Mouse (Mus musculus) cortical plate, adult 2 months (tissue): ENCODE data around the gene AW549877. TPM values are rescaled to one million over a fixed set of nuclear protein-coding genes. Genes with fewer than 3 reads are reported as not detected.

ENCODE experiments used
- H3K27ac ChIP-seq: fragments of 200-500 bp; 2 replicates; pipeline ENCODE4 v1.5.1; 2012; ENCODE audit warnings: low read length, control low read depth, inconsistent platforms; ENCODE audit not compliant: insufficient read depth
- H3K4me1 ChIP-seq: fragments of 200-500 bp; 2 replicates; pipeline ENCODE4 v1.6.1; 2011; ENCODE audit warnings: low read length; ENCODE audit not compliant: control insufficient read depth, insufficient read depth
- H3K4me3 ChIP-seq: fragments of 200-500 bp; 2 replicates; pipeline ENCODE4 v1.5.1; 2011; ENCODE audit warnings: mild to moderate bottlenecking, low read length, control low read depth; ENCODE audit not compliant: insufficient read depth
- CTCF ChIP-seq: fragments of 200-500 bp; IDR thresholded peaks from 2 replicates; pipeline ENCODE4 v1.5.1; 2011; ENCODE audit warnings: mild to moderate bottlenecking, control low read depth, low read length; ENCODE audit not compliant: insufficient read depth; ENCODE audit errors: extremely low read depth
- POLR2A ChIP-seq: fragments of 200-500 bp; IDR thresholded peaks from 2 replicates; pipeline ENCODE4 v1.6.1; 2011; ENCODE audit warnings: mild to moderate bottlenecking, low read length, control low read depth; ENCODE audit not compliant: insufficient read depth; ENCODE audit errors: extremely low read depth
- polyA plus RNA-seq: library from polyadenylated mRNA; depleted of rRNA; stranded (reverse); fragments of >200 nt; gene quantifications from 2 replicates; pipeline ENCODE4 v1.2.3, GENCODE M21; 2012; rRNA removed

The AW549877 gene
- polyA plus RNA-seq, 1 experiment = 37.8 TPM

GRCm38 (mm10) chr15:3962251-3962650, 33.3 kb downstream of the AW549877 start:
- Histone ChIP-seq H3K4me1 (no peaks in the 10 kb centered on the region), H3K4me3 (no peak overlapping the region), H3K27ac (no peak overlapping the region)
- no peak for TF ChIP-seq CTCF
- no peak for TF ChIP-seq POLR2A

- TF ChIP-seq CTCF = no peak
- no peak for TF ChIP-seq POLR2A
- Histone ChIP-seq H3K27ac (no peak overlapping the region), H3K4me1 (no peaks in the 10 kb centered on the region), H3K4me3 (no peak overlapping the region)
Observed at GRCm38 (mm10) chr15:3960094-3960493, 35.5 kb downstream of the AW549877 start.

GRCm38 (mm10) chr15:3957982-3958381, 37.6 kb downstream of the AW549877 start:
- Histone ChIP-seq H3K4me1 (no peaks in the 10 kb centered on the region), H3K4me3 (no peak overlapping the region), H3K27ac (no peak overlapping the region)
- no peak for TF ChIP-seq POLR2A
- TF ChIP-seq CTCF = peak; percentile 62; the same call in 1 of the 2 replicates

- Histone ChIP-seq H3K27ac (no peak overlapping the region), H3K4me1 (no peaks in the 10 kb centered on the region), H3K4me3 (no peak overlapping the region)
- no peak for TF ChIP-seq CTCF
- TF ChIP-seq POLR2A = no peak
Observed at GRCm38 (mm10) chr15:3954971-3955370, 40.6 kb downstream of the AW549877 start.

- no peak overlapping the region for H3K27ac ChIP-seq
- no peaks in the 10 kb centered on the region for H3K4me1 ChIP-seq
- H3K4me3 ChIP-seq = no peak overlapping the region
- TF ChIP-seq POLR2A (no peak), CTCF (no peak)
Observed at GRCm38 (mm10) chr15:3938132-3938531, 57.4 kb downstream of the AW549877 start.

GRCm38 (mm10) chr15:3936056-3936455, 59.5 kb downstream of the AW549877 start:
- Histone ChIP-seq H3K27ac (no peak overlapping the region), H3K4me1 (no peaks in the 10 kb centered on the region), H3K4me3 (no peak overlapping the region)
- TF ChIP-seq POLR2A (no peak), CTCF (no peak)

- H3K4me1 ChIP-seq = no peaks in the 10 kb centered on the region
- H3K4me3 ChIP-seq = no peak overlapping the region
- TF ChIP-seq CTCF = no peak
- no peak for TF ChIP-seq POLR2A
- no peak overlapping the region for H3K27ac ChIP-seq
Observed at GRCm38 (mm10) chr15:3933466-3933865, 62.1 kb downstream of the AW549877 start.

Other genes with a start within 250 kb of the AW549877 start
- 9.8 and 11.6 TPM in 2 replicates for gene Fbxo4, start 16.2 kb downstream of the AW549877 start, polyA plus RNA-seq
- 178 and 181 TPM in 2 replicates for gene Oxct1, start 30.6 kb upstream of the AW549877 start, polyA plus RNA-seq